Mouse (Mus musculus) fibroblast of lung, adult 2 months (primary cell): Measurements from ENCODE around the gene Slamf7.
"Not testable (repeated sequence)": the region's sequence is repeated elsewhere in the genome, so short reads cannot be mapped to it uniquely, and the experiment has no call there.

Experiments
- DNase-seq: peaks from one replicate; pipeline ENCODE4 v3.0.0-alpha.2; 2011; ENCODE audit warnings: low read depth

Gene Slamf7

GRCm38 (mm10) chr1:171652734-171653133, at the start of gene Slamf7:
Gene Slamf7, minus strand, starts transcription at chr1:171653035.
- DNase-seq: no peak

GRCm38 (mm10) chr1:171698983-171699382, 46.1 kb upstream of the Slamf7 start:
- DNase-seq: no peak

- DNase-seq: no peak
Observed at GRCm38 (mm10) chr1:171693918-171694317, 41.1 kb upstream of the Slamf7 start.

- DNase-seq: no peak
Observed at GRCm38 (mm10) chr1:171687320-171687719, 34.5 kb upstream of the Slamf7 start.

GRCm38 (mm10) chr1:171684923-171685322, 32.1 kb upstream of the Slamf7 start:
- DNase-seq: no peak

- no peak for DNase-seq
Observed at GRCm38 (mm10) chr1:171681531-171682299, 28.9 kb upstream of the Slamf7 start, which contains the start of gene Cd48. Gene Cd48, plus strand, starts transcription at chr1:171682009.

GRCm38 (mm10) chr1:171681009-171681408, 28.2 kb upstream of the Slamf7 start:
- DNase-seq: no peak

- no peak for DNase-seq
Observed at GRCm38 (mm10) chr1:171677721-171678120, 24.9 kb upstream of the Slamf7 start.

- no peak for DNase-seq
Observed at GRCm38 (mm10) chr1:171674467-171674866, 21.6 kb upstream of the Slamf7 start.

GRCm38 (mm10) chr1:171672854-171673475, 20.1 kb upstream of the Slamf7 start:
- DNase-seq: no peak

- DNase-seq: not testable (repeated sequence)
Observed at GRCm38 (mm10) chr1:171672451-171672850, 19.6 kb upstream of the Slamf7 start.

GRCm38 (mm10) chr1:171667160-171667559, 14.3 kb upstream of the Slamf7 start:
- DNase-seq: no peak

- no peak for DNase-seq
Observed at GRCm38 (mm10) chr1:171666350-171666749, 13.5 kb upstream of the Slamf7 start.

GRCm38 (mm10) chr1:171663757-171664156, 10.9 kb upstream of the Slamf7 start:
- DNase-seq: no peak

- no peak for DNase-seq
Observed at GRCm38 (mm10) chr1:171661482-171661881, 8.6 kb upstream of the Slamf7 start.

GRCm38 (mm10) chr1:171660423-171660822, 7.6 kb upstream of the Slamf7 start:
- no peak for DNase-seq

GRCm38 (mm10) chr1:171658561-171658991, 5.7 kb upstream of the Slamf7 start:
- no peak for DNase-seq

GRCm38 (mm10) chr1:171648840-171649239, 4.0 kb downstream of the Slamf7 start:
- no peak for DNase-seq

GRCm38 (mm10) chr1:171647716-171648115, 5.1 kb downstream of the Slamf7 start:
- DNase-seq: no peak

- DNase-seq: no peak
Observed at GRCm38 (mm10) chr1:171646429-171646940, 6.3 kb downstream of the Slamf7 start.

- no peak for DNase-seq
Observed at GRCm38 (mm10) chr1:171643612-171644011, 9.2 kb downstream of the Slamf7 start.

GRCm38 (mm10) chr1:171640796-171641195, 12.0 kb downstream of the Slamf7 start:
- DNase-seq: no peak

- no peak for DNase-seq
Observed at GRCm38 (mm10) chr1:171638686-171639085, 14.1 kb downstream of the Slamf7 start.
